Mouse (Mus musculus): Measurements from ENCODE around the gene Sh3bp5. TPM values are rescaled to one million over a fixed set of nuclear protein-coding genes. Genes with fewer than 3 reads are reported as not detected.

Gene Sh3bp5
- total and polyA plus RNA-seq, 3 experiments: 0.19 to 1.0 TPM; not detected in 1

- TF ChIP-seq MAZ (IDR thresholded peaks at IDR 0.05; ENCODE audit: low read depth, low read length) (no peak), TCF12 (IDR thresholded peaks at IDR 0.05; ENCODE audit: low read depth, low read length) (no peak), ZNF384 (IDR thresholded peaks at IDR 0.05; ENCODE audit: low read depth, low read length) (peak; percentile 49), EP300 (IDR thresholded peaks at IDR 0.05; ENCODE audit: low read depth in 1 of 2, low read length in 2 of 2) (0 out of 4 replicates have a peak, but pooled peaks of 1 of the 2 experiments have one; percentile 15), TBP (IDR thresholded peaks at IDR 0.05; ENCODE audit: low read depth, low read length) (no peak), POLR2A (IDR thresholded peaks at IDR 0.05; ENCODE audit: control insufficient read depth in 1 of 2, insufficient read depth in 1 of 2, low read depth in 1 of 2, low read length in 2 of 2, poor library complexity in 1 of 2) (no peak), GATA1 (IDR thresholded peaks at IDR 0.05; ENCODE audit: low read depth, low read length) (no peak), POLR2AphosphoS2 (IDR thresholded peaks at IDR 0.05; ENCODE audit: low read length) (no peak), POLR2AphosphoS5 (IDR thresholded peaks at IDR 0.05; ENCODE audit: borderline replicate concordance, low read depth, low read length) (no peak), KAT2A (conservative IDR thresholded peaks at IDR 0.05; ENCODE audit: low read depth, low read length) (no peak), JUND (IDR thresholded peaks at IDR 0.05; ENCODE audit: low read depth, low read length) (no peak), E2F4 (IDR thresholded peaks at IDR 0.05; ENCODE audit: borderline replicate concordance, low read depth, low read length) (no peak), NELFE (IDR thresholded peaks at IDR 0.05; ENCODE audit: low read depth, low read length) (no peak), ETS1 (IDR thresholded peaks at IDR 0.05; ENCODE audit: low read depth, low read length) (no peak), MYC (IDR thresholded peaks at IDR 0.05; ENCODE audit: low read depth, low read length) (no peak), MEF2A (IDR thresholded peaks at IDR 0.05; ENCODE audit: extremely low read depth, insufficient replicate concordance, low read depth, low read length, poor library complexity, severe bottlenecking) (no peak), NRF1 (IDR thresholded peaks at IDR 0.05; ENCODE audit: insufficient read depth, low read depth, low read length, poor library complexity, severe bottlenecking) (no peak), MAFK (IDR thresholded peaks at IDR 0.05; ENCODE audit: borderline replicate concordance, low read depth, low read length) (no peak)
Measured at GRCm38 (mm10) chr14:31428211-31429003, 7.5 kb downstream of the Sh3bp5 start (continued).

GRCm38 (mm10) chr14:31422961-31423791, 12.7 kb downstream of the Sh3bp5 start:
- no peak overlapping the region for H3K27ac ChIP-seq (ENCODE audit: control insufficient read depth, low read depth, low read length)
- no peaks in the 10 kb centered on the region for H3K4me1 ChIP-seq (ENCODE audit: control insufficient read depth in 1 of 2, insufficient read depth in 2 of 2, low read length in 2 of 2)
- H3K9me3 ChIP-seq (replicated peaks; ENCODE audit: insufficient read depth, low read length): no peaks in the 10 kb centered on the region
- TF ChIP-seq BHLHE40 (IDR thresholded peaks at IDR 0.05; ENCODE audit: borderline replicate concordance, low read depth, low read length) (no peak), KAT2A (conservative IDR thresholded peaks at IDR 0.05; ENCODE audit: low read depth, low read length) (no peak), HCFC1 (IDR thresholded peaks at IDR 0.05; ENCODE audit: low read depth, low read length) (no peak), EP300 (IDR thresholded peaks at IDR 0.05; ENCODE audit: low read depth in 1 of 2, low read length in 2 of 2) (peak in 1 of 2 experiments; percentile 58; a peak in 2 of 4 replicates), CHD2 (IDR thresholded peaks at IDR 0.05; ENCODE audit: low read length) (peak; percentile 25; the same call in 1 of the 2 replicates), SIN3A (IDR thresholded peaks at IDR 0.05; ENCODE audit: low read length) (0 out of 2 replicates have a peak, but pooled peaks have one; percentile 33), CTCF (IDR thresholded peaks at IDR 0.05 in 2 of 3, conservative IDR thresholded peaks at IDR 0.05 in 1 of 3; ENCODE audit: control insufficient read depth in 1 of 3, insufficient read depth in 1 of 3, low read depth in 2 of 3, low read length in 3 of 3, poor library complexity in 1 of 3, severe bottlenecking in 1 of 3) (no peak), RCOR1 (IDR thresholded peaks at IDR 0.05; ENCODE audit: low read depth, low read length) (peak; percentile 92)
- no peaks in the 10 kb centered on the region; a peak in 1 of 4 replicates for H3K27me3 ChIP-seq (ENCODE audit: control insufficient read depth in 1 of 2, insufficient read depth in 2 of 2, low read length in 2 of 2)
- no peaks in the 10 kb centered on the region for H3K79me2 ChIP-seq (ENCODE audit: control insufficient read depth, insufficient read depth, low read length, poor library complexity)
- no peak overlapping the region for H3K4me3 ChIP-seq (ENCODE audit: control insufficient read depth in 1 of 2, insufficient read depth in 1 of 2, low read depth in 2 of 2, low read length in 2 of 2)
- H3K36me3 ChIP-seq (ENCODE audit: control insufficient read depth in 1 of 2, insufficient read depth in 2 of 2, low read length in 2 of 2): 0 out of 4 replicates have a peak, but pooled peaks cover 0 to 2% of the 10 kb centered on the region in 2 experiments
- H3K9ac ChIP-seq (ENCODE audit: control insufficient read depth, low read depth, low read length, poor library complexity, severe bottlenecking): no peak overlapping the region
- peak; percentile 83 for DNase-seq (ENCODE audit: low read depth, low spot score)

Data from MEL (cell line).